Mouse (Mus musculus) urinary bladder, postnatal 25 days (tissue): ENCODE measurements around the gene Tmem214.

Experiments
- DNase-seq: peaks from one replicate; pipeline ENCODE4 v3.0.0; 2022; ENCODE audit warnings: low spot score

Gene Tmem214

DNA sequence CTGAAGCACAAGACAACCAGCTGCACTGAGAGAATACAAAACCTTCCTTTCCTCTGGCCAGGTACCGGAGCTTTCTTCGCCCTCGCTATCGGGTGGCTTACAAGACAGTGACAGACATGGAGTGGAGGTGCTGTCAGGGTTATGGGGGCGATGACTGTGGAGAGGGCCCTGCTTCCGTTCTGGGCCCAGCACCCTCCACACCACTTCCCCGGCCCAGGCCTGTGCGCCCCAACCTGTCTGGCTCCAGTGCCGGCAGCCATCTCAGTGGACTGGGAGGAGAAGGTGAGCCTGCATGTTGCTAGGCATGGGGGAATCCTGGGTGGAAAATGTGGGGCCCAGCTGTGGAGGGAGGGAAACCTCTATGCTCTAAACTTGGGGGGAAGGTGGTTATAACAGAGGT, 47.6 kb downstream of the Tmem214 start:
- DNase-seq = no peak

DNA sequence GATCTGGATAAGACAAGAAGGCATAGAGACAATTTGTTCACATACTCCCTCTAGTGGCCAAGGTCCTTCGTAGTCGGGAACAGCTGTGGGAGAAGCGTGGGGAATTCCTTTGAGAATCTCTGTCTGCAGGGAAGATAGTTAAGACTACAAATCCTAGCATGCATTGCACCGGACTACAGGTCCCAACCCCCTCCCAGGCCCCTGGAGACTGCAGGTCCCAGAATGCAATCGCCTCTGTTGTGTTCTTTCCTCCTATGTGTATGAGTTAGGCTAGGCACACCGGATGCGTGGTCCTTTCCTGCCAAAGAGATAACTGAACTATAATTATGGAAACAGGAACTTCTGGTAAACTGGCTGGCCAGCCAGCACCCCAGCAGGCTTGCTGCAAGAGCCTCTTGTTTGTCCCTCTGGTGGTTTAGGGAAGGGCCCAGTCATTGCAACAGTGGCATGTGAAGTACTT, 48.2 kb downstream of the Tmem214 start:
- DNase-seq = peak; percentile 64

DNA sequence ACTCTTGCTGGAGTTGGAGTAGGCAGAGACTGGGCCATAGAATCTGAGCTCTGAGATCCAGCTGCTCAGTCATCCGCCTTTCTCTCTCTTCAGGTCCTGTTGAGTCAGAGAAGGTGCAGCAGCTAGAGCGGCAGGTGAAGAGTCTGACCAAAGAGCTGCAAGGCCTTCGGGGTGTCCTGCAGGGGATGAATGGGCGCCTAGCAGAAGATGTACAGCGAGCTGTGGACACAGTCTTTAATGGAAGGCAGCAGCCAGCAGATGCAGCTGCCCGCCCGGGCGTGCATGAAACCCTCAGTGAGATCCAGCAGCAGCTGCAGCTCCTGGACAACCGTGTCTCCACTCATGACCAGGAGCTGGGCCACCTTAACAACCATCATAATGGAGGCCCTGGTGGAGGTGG, 49.0 kb downstream of the Tmem214 start:
- DNase-seq = no peak

DNA sequence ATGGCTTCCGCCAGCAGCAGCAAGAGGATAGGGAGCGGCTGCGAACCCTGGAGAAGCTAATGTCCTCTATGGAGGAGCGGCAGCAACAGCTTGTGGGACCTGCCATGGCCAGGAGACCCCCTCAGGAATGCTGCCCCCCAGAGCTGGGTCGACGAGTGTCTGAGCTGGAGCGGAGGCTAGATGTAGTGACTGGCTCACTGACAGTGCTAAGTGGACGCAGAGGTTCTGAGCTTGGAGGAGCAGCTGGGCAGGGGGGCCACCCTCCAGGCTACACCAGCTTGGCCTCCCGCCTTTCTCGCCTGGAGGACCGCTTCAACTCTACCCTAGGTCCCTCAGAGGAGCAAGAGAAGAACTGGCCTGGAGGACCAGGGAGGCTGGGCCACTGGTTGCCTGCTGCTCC, 49.5 kb downstream of the Tmem214 start:
- no peak for DNase-seq

DNA sequence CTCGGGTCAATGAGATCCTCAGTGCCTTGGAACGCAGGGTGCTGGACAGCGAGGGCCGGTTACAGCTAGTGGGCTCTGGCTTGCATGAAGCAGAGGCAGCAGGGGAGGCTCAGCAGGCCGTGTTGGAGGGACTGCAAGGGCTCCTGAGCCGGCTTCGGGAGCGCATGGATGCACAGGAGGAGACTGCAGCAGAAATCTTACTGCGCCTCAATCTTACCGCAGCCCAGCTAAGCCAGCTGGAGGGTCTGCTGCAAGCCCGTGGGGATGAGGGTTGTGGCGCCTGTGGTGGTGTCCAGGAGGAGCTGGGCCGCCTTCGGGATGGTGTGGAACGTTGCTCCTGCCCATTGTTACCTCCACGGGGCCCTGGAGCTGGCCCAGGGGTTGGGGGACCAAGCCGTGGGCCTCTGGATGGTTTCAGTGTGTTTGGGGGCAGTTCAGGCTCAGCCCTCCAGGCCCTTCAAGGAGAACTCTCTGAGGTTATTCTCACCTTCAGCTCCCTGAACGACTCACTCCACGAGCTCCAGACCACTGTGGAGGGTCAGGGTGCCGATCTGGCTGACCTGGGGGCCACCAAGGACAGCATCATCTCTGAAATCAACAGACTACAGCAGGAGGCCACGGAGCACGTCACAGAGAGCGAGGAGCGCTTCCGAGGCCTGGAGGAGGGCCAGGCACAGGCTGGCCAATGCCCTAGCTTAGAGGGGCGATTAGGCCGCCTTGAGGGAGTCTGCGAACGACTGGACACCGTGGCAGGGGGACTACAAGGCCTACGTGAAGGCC, 50.3 kb downstream of the Tmem214 start:
- no peak for DNase-seq

DNA sequence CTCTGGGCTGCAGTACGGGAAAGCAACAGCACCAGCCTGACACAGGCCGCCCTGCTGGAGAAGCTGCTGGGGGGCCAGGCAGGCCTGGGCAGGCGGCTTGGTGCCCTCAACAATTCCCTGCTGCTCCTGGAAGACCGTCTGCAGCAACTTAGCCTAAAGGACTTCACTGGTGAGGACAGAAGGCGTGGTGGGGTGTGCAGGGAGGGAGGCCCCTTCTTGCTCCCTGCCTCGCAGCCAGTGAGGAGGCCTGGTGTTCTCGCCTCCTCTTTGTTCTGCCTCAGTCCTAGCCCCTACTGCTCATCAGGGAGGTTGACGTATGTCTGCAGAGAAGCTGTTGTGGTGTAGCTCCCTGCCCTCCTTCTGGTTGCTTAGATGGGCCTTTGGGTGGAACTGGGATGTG, 50.9 kb downstream of the Tmem214 start:
- no peak for DNase-seq

DNA sequence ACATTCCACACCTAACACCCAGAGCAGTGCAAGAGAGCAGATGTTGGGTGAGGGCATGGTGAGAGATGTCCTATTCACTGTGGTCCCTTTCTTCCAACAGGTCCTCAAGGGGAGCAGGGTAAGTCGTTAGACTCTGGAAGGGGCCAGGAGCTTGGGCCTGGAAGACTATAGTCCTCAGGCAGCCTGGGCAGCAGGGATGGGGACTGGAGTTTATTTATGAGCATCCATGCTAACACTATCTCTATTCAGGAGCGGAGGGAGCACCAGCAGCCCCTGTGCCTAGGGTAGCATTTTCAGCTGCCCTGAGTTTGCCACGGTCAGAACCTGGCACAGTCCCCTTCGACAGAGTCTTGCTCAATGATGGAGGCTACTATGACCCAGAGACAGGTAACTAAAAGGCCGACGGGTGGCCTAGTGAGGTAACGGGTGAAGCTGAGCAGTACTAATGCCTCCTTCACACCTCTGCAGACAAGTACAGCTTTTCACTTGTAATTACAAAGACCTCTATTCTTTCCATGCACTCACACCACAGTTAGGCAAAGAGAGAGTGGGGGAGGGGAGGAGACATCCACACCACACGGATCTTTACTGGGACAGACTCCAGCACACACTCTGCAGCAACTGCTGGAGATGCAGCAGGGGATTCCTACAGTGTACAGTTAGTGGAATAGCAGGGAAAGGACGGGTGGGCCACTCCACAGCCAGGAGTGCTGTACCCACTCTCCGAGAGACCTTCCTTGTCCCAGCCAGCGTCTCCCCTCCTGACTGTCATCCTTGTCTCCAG, 52.2 kb downstream of the Tmem214 start:
- DNase-seq = no peak

DNA sequence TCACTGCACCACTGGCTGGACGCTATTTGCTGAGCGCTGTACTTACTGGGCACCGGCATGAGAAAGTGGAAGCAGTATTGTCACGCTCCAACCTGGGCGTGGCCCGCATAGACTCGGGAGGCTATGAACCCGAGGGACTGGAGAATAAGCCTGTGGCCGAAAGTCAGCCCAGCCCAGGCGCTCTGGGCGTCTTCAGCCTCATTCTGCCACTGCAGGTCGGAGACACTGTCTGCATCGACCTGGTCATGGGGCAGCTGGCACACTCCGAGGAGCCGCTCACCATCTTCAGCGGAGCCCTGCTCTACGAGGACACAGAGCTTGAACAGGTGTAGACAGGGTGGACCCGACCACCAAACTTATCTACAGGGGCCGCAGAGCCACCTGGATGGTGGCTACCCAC, 52.8 kb downstream of the Tmem214 start:
- DNase-seq = no peak

DNA sequence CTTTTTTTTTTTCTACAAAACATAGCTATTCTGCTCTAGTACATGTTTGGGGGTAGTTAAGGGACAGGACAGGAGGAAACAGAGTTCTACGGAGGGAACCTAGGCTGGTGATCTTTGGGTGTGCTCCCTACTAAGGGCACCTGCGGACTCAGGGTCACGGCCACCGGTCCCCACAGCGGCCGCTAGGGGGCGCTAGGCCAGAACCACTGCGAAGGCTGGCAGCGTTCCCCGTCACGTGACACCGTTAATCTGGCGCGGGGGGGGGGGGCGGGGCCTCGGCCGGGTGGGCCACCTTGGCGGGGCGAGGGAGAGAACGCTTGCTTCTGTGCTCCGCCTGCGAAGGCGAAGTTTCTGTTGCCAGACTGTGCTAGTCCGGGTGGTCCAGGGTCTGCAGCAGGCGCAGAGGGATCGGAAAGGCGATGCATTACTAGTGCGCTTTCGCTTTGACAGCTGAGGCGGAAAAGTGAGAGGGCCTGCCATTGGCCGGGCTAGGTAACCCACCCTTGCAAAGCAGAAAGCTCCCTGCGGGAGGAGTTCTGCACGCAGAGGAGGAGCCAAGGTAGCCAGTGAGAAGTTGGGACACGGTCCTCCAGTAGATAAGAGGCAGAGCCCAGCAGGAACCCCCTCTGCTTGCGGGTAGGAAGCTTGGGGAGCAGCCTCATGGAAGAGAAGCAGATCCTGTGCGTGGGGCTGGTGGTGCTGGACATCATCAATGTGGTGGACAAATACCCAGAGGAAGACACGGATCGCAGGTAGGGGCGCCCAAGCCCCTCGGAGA, 53.6 kb downstream of the Tmem214 start, which contains the start of gene Khk:
TSS of gene Khk (plus strand) at position 176 of the 778 bp plus-strand sequence.
- peak; percentile 95 for DNase-seq

DNA sequence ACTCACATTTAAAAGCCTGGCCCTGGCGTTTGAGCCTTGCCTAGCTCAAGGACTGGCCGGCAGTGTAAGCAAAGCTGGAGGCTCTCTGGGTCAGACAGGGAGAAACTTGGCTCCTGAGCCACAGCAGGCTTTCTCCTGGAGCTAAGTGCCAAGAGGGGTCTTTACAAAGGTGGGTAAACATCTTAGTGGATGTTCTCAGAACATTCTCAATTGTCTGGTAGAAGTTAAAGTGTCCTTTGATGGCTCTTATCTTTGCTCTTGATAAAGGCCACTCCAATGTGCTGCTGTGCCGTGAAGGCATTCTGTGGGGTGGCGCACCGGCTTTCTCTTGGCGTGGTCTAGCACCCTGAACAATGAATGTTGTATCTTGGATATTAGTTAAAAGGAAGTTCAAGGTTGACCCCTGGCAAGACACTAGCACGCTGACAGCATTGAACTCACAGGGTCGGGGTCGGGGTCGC, 54.8 kb downstream of the Tmem214 start:
- DNase-seq = no peak

DNA sequence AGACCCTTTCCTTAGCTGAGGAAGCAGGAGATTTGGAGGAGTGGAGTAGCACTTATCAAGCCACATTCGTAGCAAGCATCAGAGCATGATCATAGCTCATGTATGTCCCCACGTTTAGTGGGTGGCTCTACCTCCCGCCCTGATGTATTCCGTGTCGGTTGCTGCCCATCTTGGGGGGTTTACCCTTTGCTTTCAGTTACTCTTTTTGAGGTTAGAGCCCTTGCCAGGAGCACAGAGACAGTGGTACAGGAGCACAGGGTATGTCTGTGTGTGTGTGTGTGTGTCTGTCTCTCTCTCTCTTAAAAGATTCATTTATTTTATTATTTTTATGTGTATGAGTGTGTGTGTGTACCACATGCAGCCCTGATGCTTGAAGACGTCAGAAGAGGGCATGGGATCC, 55.3 kb downstream of the Tmem214 start:
- no peak for DNase-seq

DNA sequence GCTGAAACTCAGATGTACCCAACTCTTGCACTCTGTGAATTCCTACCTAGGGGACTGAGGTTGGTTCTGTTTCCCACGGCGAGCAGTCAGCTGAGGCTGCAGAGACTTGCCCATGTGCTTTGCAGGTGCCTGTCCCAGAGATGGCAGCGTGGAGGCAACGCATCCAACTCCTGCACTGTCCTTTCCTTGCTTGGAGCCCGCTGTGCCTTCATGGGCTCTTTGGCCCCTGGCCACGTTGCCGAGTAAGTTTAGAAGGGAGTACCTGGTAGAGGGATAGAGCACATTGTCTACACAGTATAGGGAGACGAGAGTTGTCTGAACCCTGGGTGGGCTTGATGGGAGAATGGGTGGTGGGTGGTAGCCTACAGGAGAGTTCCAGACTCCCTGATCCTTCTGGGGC, 56.8 kb downstream of the Tmem214 start:
- DNase-seq = no peak

DNA sequence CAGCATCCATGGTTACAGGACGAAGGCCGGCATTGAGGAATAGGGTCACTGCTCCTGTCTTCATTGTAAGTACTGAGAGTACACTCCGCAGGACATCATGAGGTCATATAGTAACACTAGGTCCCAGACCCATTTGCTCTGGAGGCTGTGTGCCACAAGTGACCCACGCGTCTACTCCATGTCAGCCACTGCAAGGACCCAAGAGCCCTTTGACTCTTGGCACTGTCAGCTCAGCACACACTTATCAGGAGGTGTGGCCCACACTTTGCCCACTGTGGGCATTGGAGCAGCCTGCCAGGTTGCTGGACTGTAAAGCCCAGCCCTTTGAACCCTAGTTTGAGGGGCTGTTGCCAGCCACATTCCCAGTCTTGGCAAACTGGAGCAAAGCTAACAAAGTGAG, 57.4 kb downstream of the Tmem214 start:
- no peak for DNase-seq

DNA sequence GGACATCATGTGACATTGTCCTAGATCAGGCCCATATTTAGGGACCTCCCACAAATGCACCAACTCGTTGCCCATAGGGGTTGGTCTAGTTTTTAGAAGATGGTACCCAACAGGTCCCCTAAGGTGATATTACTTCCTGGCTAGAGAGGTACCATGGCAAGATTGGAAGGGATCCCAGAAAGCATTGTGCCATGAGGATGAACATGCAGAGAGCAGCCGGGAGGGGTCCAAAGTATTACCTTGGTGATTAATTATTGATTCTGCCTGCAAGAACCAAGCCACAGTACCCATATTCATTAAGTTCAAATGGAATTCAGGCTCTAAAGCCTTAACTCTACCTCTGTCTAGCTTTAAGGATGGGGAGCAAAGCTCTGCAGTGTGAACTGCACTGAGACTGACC, 58.3 kb downstream of the Tmem214 start:
- DNase-seq = no peak

DNA sequence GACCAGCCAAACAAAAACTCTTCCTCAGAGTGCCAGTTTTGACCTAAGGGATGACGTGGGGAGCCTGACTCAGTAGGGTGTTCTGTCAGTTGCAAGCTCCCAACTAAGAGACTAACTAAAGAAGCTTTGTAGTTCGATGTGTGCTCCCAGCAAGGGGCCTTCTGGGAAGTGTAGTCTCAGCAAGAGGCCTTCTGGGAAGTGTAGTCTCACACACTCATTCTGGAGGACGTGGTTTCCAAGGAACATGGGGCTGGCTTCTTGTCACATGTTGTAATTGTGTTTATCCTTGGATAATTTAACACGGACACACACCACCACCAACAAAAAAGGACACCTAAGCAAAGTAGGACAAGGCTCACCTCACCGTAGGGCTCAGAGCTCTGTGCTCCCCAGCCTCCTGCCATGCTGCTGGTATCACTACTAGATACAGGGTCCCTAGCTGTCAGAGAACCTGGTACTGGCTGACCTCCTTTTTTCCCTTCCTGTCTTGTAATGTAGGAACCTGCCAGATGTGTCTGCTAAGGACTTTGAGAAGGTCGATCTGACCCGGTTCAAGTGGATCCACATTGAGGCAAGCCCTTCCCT, 60.2 kb downstream of the Tmem214 start:
- DNase-seq = no peak
